Mouse (Mus musculus): ENCODE measurements around the gene Carm1. TPM values are rescaled to one million over a fixed set of nuclear protein-coding genes. Genes with fewer than 3 reads are reported as not detected.

Carm1 gene
- polyA plus RNA-seq, 1 experiment from 2014 or later = 54.9 TPM

GRCm38 (mm10) chr9:21639031-21639430 is 92.3 kb downstream of the Carm1 start:
- WGBS = 96% methylated on average over 11 of the region's 11 CpGs
- H3K9ac ChIP-seq (ENCODE audit: low read depth, low read length) = no peak overlapping the region
- no peaks in the 10 kb centered on the region for H3K27me3 ChIP-seq (replicated peaks; ENCODE audit: control insufficient read depth, insufficient read depth, low read length)
- ATAC-seq (replicated peaks; ENCODE audit: low FRiP score) (no peak), DNase-seq (ENCODE audit: low spot score) (no peak)
- H3K4me3 ChIP-seq (ENCODE audit: low read depth, low read length) = no peak overlapping the region
- peaks cover 90% of the 10 kb centered on the region for H3K36me3 ChIP-seq (ENCODE audit: control insufficient read depth, insufficient read depth, low read length)
- no peak overlapping the region for H3K4me2 ChIP-seq
- H3K4me1 ChIP-seq (replicated peaks; ENCODE audit: control insufficient read depth, insufficient read depth, low read length) = no peaks in the 10 kb centered on the region
- H3K27ac ChIP-seq (ENCODE audit: low read depth, low read length) = no peak overlapping the region
- H3K9me3 ChIP-seq (ENCODE audit: control insufficient read depth, low read length) = no peaks in the 10 kb centered on the region

MicroRNAs encoded within 50 kb of the gene (microRNA counts, 519-probe panel; counts per million panel counts)
- microRNA mmu-miR-1946b = not detected

Small RNA genes within 50 kb of the gene (microRNA-seq; reads per million reads assigned to microRNA genes)
- not detected for gene Mir1946b (ENCODE audit: borderline number of aligned reads)

Other genes with a start within 250 kb of the Carm1 start
- 1.2 and 1.6 TPM in 2 replicates for gene Ap1m2, start 234.6 kb upstream of the Carm1 start, polyA plus RNA-seq (2014; fragmentation: Nextera tagmentation; extraction: Ambion mirVana)
- gene Slc44a2, start 226.2 kb upstream of the Carm1 start, polyA plus RNA-seq (2014; fragmentation: Nextera tagmentation; extraction: Ambion mirVana) = 57.2 and 61.2 TPM in 2 replicates
- gene Ilf3, start 179.0 kb upstream of the Carm1 start, polyA plus RNA-seq (2014; fragmentation: Nextera tagmentation; extraction: Ambion mirVana) = 141 and 149 TPM in 2 replicates
- 59.2 and 60.2 TPM in 2 replicates for gene Qtrt1, start 135.1 kb upstream of the Carm1 start, polyA plus RNA-seq (2014; fragmentation: Nextera tagmentation; extraction: Ambion mirVana)
- gene Dnm2, start 122.0 kb upstream of the Carm1 start, polyA plus RNA-seq (2014; fragmentation: Nextera tagmentation; extraction: Ambion mirVana) = 72.7 and 79.5 TPM in 2 replicates
- 68.6 and 70.2 TPM in 2 replicates for gene Tmed1, start 36.6 kb upstream of the Carm1 start, polyA plus RNA-seq (2014; fragmentation: Nextera tagmentation; extraction: Ambion mirVana)
- 3.7 and 4.3 TPM in 2 replicates for gene AB124611, start 20.7 kb upstream of the Carm1 start, polyA plus RNA-seq (2014; fragmentation: Nextera tagmentation; extraction: Ambion mirVana)
- gene Timm29, start 45.8 kb downstream of the Carm1 start, polyA plus RNA-seq (2014; fragmentation: Nextera tagmentation; extraction: Ambion mirVana) = 35.2 and 41.5 TPM in 2 replicates
- gene Yipf2, start 45.9 kb downstream of the Carm1 start, polyA plus RNA-seq (2014; fragmentation: Nextera tagmentation; extraction: Ambion mirVana) = 15.5 and 16.5 TPM in 2 replicates
- 86.1 and 86.6 TPM in 2 replicates for gene Smarca4, start 69.3 kb downstream of the Carm1 start, polyA plus RNA-seq (2014; fragmentation: Nextera tagmentation; extraction: Ambion mirVana)
- gene Ldlr, start 176.6 kb downstream of the Carm1 start, polyA plus RNA-seq (2014; fragmentation: Nextera tagmentation; extraction: Ambion mirVana) = 18.8 and 23.9 TPM in 2 replicates
- gene Spc24, start 213.4 kb downstream of the Carm1 start, polyA plus RNA-seq (2014; fragmentation: Nextera tagmentation; extraction: Ambion mirVana) = 151 and 170 TPM in 2 replicates